Mouse (Mus musculus) yolk sac, embryonic 10.5 days (tissue): ENCODE measurements around the gene Spata32.

Experiments used
- DNase-seq: peaks from one replicate; pipeline ENCODE4 v3.0.0-alpha.2; 2017; ENCODE audit warnings: low spot score

The Spata32 gene

DNA sequence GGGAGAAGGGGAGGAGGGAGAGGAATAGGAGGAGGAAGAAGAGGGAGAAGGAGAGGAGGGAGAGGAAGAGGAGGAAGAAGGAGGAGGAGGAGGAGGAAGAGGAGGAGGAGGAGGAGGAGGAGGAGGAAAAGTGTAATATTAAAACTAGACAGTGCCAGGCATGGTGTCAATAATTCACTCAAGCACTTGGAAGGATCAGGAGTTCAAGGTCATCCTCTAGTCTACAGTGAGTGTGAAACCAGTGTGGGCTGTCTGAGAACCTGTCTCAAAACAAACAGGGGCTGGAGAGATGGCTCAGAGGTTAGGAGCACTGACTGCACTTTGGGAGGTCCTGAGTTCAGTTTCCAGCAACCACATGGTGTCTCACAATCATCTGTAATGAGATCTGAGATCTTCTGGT lies 15.9 kb downstream of the Spata32 start:
- no peak for DNase-seq

DNA sequence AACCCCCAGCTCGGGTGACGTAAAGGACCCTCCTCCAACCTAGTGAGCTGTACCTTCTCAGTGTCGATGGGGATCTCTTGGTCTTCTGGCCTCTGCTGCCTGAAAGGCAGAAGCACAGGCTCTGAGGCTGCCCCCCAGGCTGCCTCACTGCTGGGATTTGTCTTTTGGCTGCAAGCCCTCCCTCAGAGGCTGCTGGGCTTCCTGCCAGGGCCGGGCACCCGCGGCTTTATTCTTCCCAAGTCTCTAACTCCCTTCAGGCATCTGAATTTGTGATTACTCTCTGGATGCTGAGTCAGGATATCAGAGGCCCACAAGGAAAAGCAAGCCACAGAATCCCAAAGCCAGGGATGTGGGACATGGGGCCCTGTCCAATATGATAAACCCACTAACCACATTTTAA lies 16.6 kb downstream of the Spata32 start:
- DNase-seq = no peak

DNA sequence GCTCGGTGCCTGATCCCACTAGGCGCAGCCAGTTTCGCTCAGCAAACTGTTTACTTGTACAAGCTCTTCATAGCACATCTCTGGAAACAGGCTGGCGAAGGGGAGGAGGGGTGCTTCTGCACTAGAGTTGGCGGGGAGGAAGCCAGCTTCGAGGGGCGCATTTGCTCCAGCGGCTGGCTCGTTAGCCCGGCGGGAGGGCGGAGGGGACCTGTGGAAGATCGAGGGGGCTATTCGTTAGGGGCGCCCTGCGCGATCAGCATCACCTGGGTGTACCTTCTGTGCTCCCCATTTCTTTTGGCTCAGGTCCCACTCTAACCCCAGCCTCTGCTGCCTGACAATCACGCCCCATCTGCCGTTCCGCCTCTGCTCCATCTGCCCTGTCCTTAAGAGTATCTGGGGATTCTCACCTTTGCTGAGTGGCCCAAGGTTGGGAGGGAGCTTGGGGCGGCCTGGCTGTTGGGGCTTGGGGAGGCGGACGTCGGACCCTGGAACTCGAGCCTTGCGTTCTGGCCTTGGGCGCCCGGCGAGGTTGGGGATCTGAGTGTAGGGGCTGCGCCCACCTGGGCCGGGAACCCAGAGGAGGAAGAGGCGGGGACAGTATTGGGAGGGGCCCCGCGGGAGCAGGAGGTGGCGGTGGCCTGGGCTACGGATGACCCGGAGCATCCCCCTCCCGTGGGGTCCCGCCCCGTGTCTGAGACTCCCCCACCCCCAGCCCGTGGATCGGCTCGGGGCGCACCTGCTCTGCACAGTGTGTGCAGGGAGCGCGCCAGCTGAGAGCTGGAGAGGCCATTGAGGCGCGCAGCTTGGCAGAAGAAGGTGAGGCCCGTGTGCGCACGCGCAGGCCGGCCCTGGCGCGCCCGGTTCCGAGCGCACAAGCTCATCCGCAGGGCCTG lies 19.1 kb downstream of the Spata32 start:
- DNase-seq = no peak

GRCm38 (mm10) chr11:103198339-103198738 lies 19.9 kb downstream of the Spata32 start:
- no peak for DNase-seq

- no peak for DNase-seq
Observed at GRCm38 (mm10) chr11:103197340-103197739, 20.9 kb downstream of the Spata32 start.

DNA sequence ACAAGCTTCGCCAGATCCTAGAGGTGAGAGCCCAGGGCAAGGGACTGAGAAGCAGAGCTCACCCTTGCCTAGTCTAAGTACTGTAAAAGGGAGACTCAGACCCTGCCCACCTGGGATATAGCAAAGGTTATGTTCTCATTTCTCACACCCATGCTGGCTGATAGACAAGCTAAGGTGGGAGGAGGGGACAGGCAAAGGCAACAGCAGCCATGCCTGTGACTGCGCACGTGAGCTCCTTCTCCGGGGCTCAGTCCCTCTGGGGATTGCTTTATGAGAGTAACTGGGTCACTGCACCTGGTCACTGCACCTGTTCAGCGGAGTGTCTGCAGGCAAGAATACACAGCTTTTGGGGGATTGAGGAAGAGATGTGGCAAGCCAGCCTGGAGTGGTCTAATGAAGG lies 22.6 kb downstream of the Spata32 start:
- DNase-seq = no peak

- DNase-seq = no peak
Observed at GRCm38 (mm10) chr11:103195236-103195635, 23.0 kb downstream of the Spata32 start.

DNA sequence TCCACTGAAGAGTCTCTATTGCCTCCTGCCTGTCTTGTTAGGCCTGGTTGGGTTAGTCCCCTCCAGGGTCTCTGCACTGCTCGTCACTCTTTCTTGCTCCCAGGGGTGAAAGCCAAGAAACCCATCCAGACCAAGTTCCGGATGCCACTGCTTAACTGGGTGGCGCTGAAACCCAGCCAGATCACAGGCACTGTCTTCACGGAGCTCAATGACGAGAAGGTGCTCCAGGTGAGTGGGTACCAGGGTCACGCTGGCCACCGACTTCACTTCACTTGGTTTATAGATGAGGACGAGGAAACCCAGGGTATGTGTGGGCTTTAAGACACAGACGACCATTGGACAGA lies 24.4 kb downstream of the Spata32 start:
- no peak for DNase-seq

DNA sequence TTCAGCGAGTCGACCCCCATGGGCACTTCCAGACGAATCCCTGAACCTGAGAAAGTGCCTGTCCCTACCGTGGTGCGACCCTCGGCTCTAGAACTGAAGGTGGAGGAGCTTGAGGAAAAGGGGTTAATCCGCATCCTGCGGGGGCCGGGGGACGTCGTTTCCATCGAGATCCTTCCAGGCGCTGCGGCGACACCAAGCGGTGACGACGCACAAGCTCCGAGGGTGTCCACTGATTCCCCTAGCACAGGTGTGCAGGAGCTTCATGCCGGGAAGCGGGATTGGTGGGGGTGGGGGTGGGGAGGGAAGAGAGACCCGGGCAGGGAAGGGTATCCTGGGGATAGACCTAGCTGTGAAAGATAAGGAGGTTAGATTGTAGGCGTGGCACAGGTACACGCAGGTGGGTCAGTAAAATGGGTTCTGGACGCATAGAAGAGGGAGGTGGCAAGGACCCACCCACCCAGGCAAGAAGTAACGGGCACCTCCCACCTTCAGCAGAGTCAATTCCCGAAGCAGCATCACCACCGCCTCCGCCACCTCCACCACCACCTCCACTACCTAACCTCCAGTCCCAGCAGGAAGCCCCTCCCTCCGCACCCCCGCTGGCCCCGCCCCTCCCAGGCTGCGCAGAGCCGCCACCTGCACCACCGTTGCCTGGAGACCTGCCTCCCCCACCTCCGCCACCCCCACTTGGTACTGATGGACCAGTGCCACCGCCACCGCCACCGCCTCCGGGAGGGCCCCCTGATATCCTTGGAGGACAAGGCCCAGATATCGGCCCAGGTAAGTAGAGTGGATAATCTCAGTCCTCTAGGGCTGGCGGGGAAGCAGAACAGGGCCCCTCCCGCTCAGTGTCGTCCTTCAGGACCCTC lies 25.0 kb downstream of the Spata32 start:
- no peak for DNase-seq

DNA sequence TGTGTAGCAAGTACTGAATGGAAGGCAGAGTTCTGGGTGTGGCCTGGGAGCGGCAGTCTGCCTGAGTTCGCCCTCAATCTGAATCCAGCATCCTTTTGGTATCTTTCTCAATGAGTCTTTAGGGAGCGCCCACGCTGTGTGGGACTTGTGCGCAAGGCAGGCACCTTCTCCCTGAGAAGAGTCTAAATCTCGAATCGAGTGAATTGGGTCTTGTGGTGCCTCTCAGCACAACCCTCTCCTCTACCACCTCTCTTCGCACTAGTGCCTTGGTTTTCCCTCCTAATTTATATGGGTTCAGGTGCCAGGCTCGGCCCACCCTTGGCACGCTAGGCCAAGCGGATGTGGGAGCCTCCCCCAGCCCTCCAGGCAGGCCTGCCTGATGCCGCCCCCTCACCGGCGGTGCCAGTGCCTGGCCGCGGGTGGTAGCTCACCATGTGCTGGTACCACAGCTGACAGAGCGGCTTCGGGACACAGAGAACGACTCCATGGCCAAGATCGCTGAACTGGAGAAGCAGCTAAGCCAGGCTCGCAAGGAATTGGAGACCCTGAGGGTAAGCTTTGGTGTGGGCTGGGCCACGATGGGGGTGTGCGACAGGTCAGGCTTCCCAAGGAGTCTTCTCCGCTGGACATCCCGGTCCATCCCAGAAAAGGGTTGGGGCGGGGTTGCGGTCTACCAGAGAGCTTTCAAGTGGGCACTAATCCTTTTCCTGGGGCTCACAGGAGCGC lies 25.8 kb downstream of the Spata32 start:
- no peak for DNase-seq

DNA sequence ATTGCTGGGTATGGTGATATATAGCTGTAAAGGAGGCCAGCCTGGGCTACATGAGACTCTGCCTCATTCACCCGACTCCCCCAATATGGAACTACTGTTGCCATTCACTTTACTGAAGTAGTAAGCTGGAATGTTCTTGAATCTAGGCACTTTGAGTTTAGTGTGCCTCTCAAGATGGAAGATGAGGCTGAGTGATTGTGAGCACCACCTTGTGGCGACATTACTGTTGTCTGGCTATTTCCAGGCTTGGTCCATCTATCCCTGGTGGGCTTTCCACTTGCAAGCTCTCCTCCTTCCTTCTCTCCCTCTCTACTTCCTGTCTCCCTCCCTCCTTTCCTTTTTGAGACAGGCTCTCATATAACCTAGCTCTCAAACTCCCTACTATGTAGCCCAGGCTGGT lies 33.3 kb downstream of the Spata32 start:
- DNase-seq = no peak

- peak; percentile 86 for DNase-seq
Observed at GRCm38 (mm10) chr11:103181911-103182310, 36.3 kb downstream of the Spata32 start.

DNA sequence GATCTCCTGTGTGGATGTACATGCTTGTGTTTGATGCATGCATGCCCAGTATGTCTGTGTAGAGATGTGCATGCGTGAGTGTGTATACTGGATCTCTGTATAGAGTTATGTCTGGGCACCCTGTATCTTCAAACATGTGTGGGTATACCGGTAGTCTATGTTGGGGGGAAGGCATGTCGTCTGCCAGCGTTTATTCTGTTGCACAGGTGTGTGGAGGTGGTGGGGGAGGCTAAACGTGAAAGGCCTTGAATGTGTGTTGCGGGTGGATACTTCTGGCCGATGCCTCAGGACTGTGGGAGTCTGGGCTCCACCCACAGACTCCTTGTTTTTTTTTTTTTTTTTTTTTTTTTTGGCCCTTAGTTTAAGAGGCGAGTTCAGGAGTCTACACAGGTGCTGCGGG lies 36.9 kb downstream of the Spata32 start:
- DNase-seq = no peak

DNA sequence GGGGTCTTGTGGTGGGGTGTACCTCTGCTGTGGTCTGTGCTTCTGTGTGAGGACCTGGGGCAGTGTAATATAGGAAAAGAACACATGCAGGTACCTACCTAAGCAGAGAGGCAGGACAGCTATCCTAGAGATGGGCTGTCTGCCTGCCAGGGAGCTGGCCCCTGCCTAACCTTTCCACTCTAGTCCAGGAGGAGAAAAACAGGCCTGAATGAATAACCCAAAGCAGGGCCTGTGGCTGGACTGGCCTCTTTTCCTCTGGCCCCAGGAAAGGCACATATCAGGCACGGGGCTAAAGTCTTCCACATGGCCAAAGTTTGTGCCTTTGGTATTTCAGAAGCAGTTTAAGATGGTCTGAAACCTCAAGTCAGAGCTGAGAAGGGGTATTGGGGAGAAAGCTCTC lies 37.8 kb downstream of the Spata32 start:
- no peak for DNase-seq

DNA sequence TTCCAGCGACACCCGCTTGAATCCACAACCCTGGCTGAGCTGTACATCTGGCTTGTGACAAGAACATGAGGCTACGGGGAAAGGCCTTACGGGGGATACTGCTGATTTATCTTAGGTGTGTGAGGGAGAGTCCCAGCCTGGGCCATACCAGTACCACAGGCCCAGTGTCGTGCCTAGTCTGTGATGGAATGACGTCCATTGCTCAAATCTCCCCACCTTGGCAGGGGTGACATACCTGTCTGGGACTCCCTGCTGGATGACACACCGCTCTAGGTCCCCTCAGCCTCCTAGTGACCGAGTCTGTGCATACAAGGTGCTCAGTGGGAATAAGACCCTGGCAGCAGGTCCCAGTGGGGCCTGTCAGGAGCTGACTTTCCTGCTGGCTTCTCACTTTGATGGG lies 39.5 kb downstream of the Spata32 start:
- no peak for DNase-seq

DNA sequence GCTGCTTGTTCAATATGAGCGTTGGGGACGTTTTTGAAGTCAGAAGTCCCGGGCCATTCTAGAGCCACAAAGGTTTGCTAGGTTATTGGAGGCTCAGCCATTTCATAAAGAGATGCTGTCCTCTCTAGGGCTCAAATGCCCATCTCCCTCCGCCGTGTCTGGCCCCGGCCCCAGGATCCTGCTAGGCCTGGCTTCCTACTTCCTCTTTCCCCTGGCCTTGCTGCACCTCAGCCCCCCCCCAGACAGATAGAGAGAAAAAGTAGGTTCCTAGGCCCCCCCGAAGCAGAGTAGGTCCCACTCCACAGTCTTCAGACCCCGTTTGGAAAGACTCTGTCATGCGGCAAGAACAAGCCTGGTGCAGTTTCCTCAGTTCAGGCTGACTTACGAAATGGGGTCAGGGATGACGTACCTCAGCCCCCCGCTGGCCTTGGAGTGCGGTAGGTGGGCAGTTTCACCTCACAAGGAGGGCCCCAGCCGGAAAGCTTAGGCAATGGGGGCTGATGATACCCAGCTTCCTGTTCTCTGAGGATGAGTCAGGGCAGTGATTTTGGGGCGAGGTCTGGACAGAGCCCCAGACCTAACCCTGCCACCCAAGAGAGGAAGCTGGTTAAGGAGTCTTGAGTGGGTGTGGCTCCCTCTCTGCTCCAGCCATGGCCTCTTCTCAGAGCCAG lies 40.3 kb downstream of the Spata32 start:
- DNase-seq = no peak

- DNase-seq = no peak
Observed at GRCm38 (mm10) chr11:103177216-103177615, 41.0 kb downstream of the Spata32 start.

GRCm38 (mm10) chr11:103176510-103176909 lies 41.7 kb downstream of the Spata32 start:
- DNase-seq = no peak

- DNase-seq = no peak
Observed at GRCm38 (mm10) chr11:103175688-103176442, 42.4 kb downstream of the Spata32 start.

GRCm38 (mm10) chr11:103174891-103175391 lies 43.3 kb downstream of the Spata32 start:
- DNase-seq = no peak

- no peak for DNase-seq
Observed at GRCm38 (mm10) chr11:103174411-103174832, 43.8 kb downstream of the Spata32 start.
